Mouse (Mus musculus): ENCODE results near the gene Idnk.

GRCm38 (mm10) chr13:58149629-58150028 lies 7.8 kb upstream of the Idnk start:
- TF ChIP-seq POLR2A (IDR thresholded peaks at IDR 0.05; ENCODE audit: borderline replicate concordance, control insufficient read depth, low read depth, low read length) (no peak), CTCF (IDR thresholded peaks at IDR 0.05; ENCODE audit: control insufficient read depth, insufficient read depth, low read length) (no peak)

Data from bone marrow, adult 2 months (tissue).